Mouse (Mus musculus) liver, adult 2 months (tissue): Measurements from ENCODE around the gene Nme4. TPM values are rescaled to one million over a fixed set of nuclear protein-coding genes. Genes with fewer than 3 reads are reported as not detected.

Experiments used
- DNase-seq: peaks from one replicate; pipeline ENCODE4 v3.0.0-alpha.2; 2011; ENCODE audit warnings: low read depth, low spot score; ENCODE audit errors: extremely low read depth
- H3K27ac ChIP-seq: fragments of 200-500 bp; replicated peaks from 2 replicates; pipeline ENCODE4 v1.5.1; 2012; ENCODE audit warnings: low read depth, mild to moderate bottlenecking, control low read depth, inconsistent platforms, low read length; ENCODE audit not compliant: insufficient read depth
- H3K27me3 ChIP-seq: fragments of 200-500 bp; 2 replicates; pipeline ENCODE4 v1.6.1; 2012; ENCODE audit warnings: mild to moderate bottlenecking, moderate library complexity, low read length, inconsistent platforms; ENCODE audit not compliant: control insufficient read depth, insufficient read depth
- H3K36me3 ChIP-seq: fragments of 200-500 bp; 2 replicates; pipeline ENCODE4 v1.6.1; 2012; ENCODE audit warnings: low read length, inconsistent platforms; ENCODE audit not compliant: control insufficient read depth, insufficient read depth
- H3K4me1 ChIP-seq: fragments of 200-500 bp; 2 replicates; pipeline ENCODE4 v1.6.1; 2011; ENCODE audit warnings: low read length; ENCODE audit not compliant: control insufficient read depth, insufficient read depth
- H3K4me3 ChIP-seq: fragments of 200-500 bp; 2 replicates; pipeline ENCODE4 v1.5.1; 2011; ENCODE audit warnings: low read depth, mild to moderate bottlenecking, control low read depth, low read length, moderate library complexity; ENCODE audit not compliant: insufficient read depth
- H3K79me2 ChIP-seq: fragments of 200-500 bp; 2 replicates; pipeline ENCODE4 v1.6.1; 2012; ENCODE audit warnings: inconsistent platforms, mild to moderate bottlenecking, low read length, moderate library complexity; ENCODE audit not compliant: control insufficient read depth, insufficient read depth
- H3K9ac ChIP-seq: fragments of 200-500 bp; 2 replicates; pipeline ENCODE4 v1.6.1; 2012; ENCODE audit warnings: low read depth, mild to moderate bottlenecking, control low read depth, inconsistent platforms, low read length
- CTCF ChIP-seq: fragments of 200-500 bp; IDR thresholded peaks from 2 replicates; pipeline ENCODE4 v1.5.1; 2011; ENCODE audit warnings: low read depth, low read length, control low read depth
- POLR2A ChIP-seq: fragments of 200-500 bp; IDR thresholded peaks from 2 replicates; pipeline ENCODE4 v1.6.1; 2011; ENCODE audit warnings: low read length, control low read depth; ENCODE audit not compliant: insufficient read depth; ENCODE audit errors: extremely low read depth
- WGBS: fragments of 180-500 bp; shearing (Covaris S2); methylation state at CpG from one replicate; pipeline ENCODE4 v1.1.7; 2018; 5-methylcytosine and 5-hydroxymethylcytosine counted together
- polyA plus RNA-seq: library from polyadenylated mRNA; depleted of rRNA; stranded (reverse); fragments of >200 nt; gene quantifications from 2 replicates; pipeline ENCODE4 v1.2.3, GENCODE M21; 2012
- total RNA-seq: library from RNA; depleted of rRNA; stranded (reverse); fragments of >200 nt; gene quantifications from 2 replicates; pipeline ENCODE4 v1.2.3, GENCODE M21; 2014

Nme4 gene
- total and polyA plus RNA-seq, 2 experiments: 7.0 to 8.7 TPM

- H3K4me1 ChIP-seq: no peaks in the 10 kb centered on the region
- no peaks in the 10 kb centered on the region for H3K36me3 ChIP-seq
- no peak for TF ChIP-seq POLR2A
- no peak for TF ChIP-seq CTCF
- no peak overlapping the region for H3K27ac ChIP-seq
- no peak overlapping the region for H3K9ac ChIP-seq
- no peaks in the 10 kb centered on the region for H3K79me2 ChIP-seq
- no peak overlapping the region for H3K4me3 ChIP-seq
- WGBS: 88% methylated on average over 9 of the region's 9 CpGs
- no peaks in the 10 kb centered on the region for H3K27me3 ChIP-seq
- DNase-seq: no peak
Observed at GRCm38 (mm10) chr17:26057787-26058567, 37.4 kb downstream of the Nme4 start.

GRCm38 (mm10) chr17:26057278-26057677, 38.1 kb downstream of the Nme4 start:
- no peak overlapping the region for H3K9ac ChIP-seq
- TF ChIP-seq POLR2A: no peak
- no peak for TF ChIP-seq CTCF
- H3K4me1 ChIP-seq: peaks cover 2% of the 10 kb centered on the region; the same call in 1 of the 2 replicates
- H3K79me2 ChIP-seq: no peaks in the 10 kb centered on the region
- H3K36me3 ChIP-seq: no peaks in the 10 kb centered on the region
- H3K27ac ChIP-seq: no peak overlapping the region
- no peaks in the 10 kb centered on the region for H3K27me3 ChIP-seq
- no peak overlapping the region for H3K4me3 ChIP-seq
- DNase-seq: no peak
- WGBS: 93% methylated on average over 8 of the region's 8 CpGs

- H3K4me3 ChIP-seq: no peak overlapping the region
- no peak overlapping the region for H3K9ac ChIP-seq
- H3K27ac ChIP-seq: no peak overlapping the region
- TF ChIP-seq CTCF (no peak), POLR2A (no peak)
- peaks cover 8% of the 10 kb centered on the region; the same call in 1 of the 2 replicates for H3K79me2 ChIP-seq
- DNase-seq: no peak
- H3K36me3 ChIP-seq: no peaks in the 10 kb centered on the region
- H3K4me1 ChIP-seq: peaks cover 11% of the 10 kb centered on the region; the same call in 1 of the 2 replicates
- no peaks in the 10 kb centered on the region for H3K27me3 ChIP-seq
- WGBS: 90% methylated on average over 6 of the region's 6 CpGs
Observed at GRCm38 (mm10) chr17:26055164-26055563, 40.2 kb downstream of the Nme4 start.

- no peak for TF ChIP-seq POLR2A
- TF ChIP-seq CTCF: no peak
Observed at GRCm38 (mm10) chr17:26054133-26054845, 41.1 kb downstream of the Nme4 start.

GRCm38 (mm10) chr17:26052706-26053105, 42.7 kb downstream of the Nme4 start:
- Histone ChIP-seq H3K4me3 (no peak overlapping the region), H3K4me1 (peaks cover 11% of the 10 kb centered on the region; the same call in 1 of the 2 replicates), H3K27ac (no peak overlapping the region), H3K27me3 (no peaks in the 10 kb centered on the region), H3K9ac (no peak overlapping the region), H3K36me3 (no peaks in the 10 kb centered on the region), H3K79me2 (peaks cover 8% of the 10 kb centered on the region; the same call in 1 of the 2 replicates)
- 61% methylated on average over 4 of the region's 4 CpGs for WGBS
- TF ChIP-seq CTCF (no peak), POLR2A (no peak)
- no peak for DNase-seq

More at GRCm38 (mm10) chr17:26054133-26054845, 41.1 kb downstream of the Nme4 start:
- H3K4me1 ChIP-seq: peaks cover 11% of the 10 kb centered on the region; the same call in 1 of the 2 replicates
- no peak overlapping the region for H3K9ac ChIP-seq
- no peaks in the 10 kb centered on the region for H3K36me3 ChIP-seq
- no peak overlapping the region for H3K4me3 ChIP-seq
- no peak for DNase-seq
- 90% methylated on average over 17 of the region's 17 CpGs for WGBS
- H3K27me3 ChIP-seq: no peaks in the 10 kb centered on the region
- H3K27ac ChIP-seq: no peak overlapping the region
- peaks cover 8% of the 10 kb centered on the region; the same call in 1 of the 2 replicates for H3K79me2 ChIP-seq
